Comparison of ENCODE assay signal across 10 mouse cellular contexts in the genomic region with DNA sequence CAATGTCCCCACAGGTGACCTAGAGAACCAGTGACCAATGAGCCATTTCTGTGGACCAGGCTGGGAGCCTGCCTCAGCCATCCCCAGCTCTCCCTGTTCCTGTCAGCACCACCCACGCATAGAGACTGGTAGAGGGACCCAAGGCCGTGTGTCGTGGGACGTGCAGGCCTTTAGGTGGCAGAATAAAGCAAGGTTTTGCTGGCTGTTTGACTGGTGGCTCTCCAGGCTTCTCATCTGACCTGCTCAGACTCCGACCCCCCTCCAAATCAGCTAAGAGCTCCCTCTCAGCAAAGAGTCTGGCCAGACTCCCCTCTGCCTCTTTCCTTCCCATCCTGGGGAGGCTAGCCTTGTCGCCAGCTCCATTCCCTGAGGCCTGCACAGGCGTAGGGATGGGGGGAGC. TPM values are rescaled to one million over a fixed set of nuclear protein-coding genes. Genes with fewer than 3 reads are reported as not detected.
DNase-seq lines count a peak whose midpoint lies in the region; ATAC-seq and TF ChIP-seq lines count a peak whose summit lies in the region.
"Had no signal": no experiment of that assay in that cellular context is flagged by ENCODE, and none has a peak within 500 bp of the region (broad histone marks: within the 10 kb centered on the region; RNA-seq: fewer than 3 reads in every experiment).

No protein-coding gene starts in this region.

- no peak overlapping the region for H3K4me3 ChIP-seq in liver, embryonic 14.5 days (ENCODE audit: insufficient read depth in 1 of 2, low read depth in 2 of 2, low read length in 2 of 2)
- H3K4me3 ChIP-seq in hindbrain, embryonic 15.5 days = no peak overlapping the region
- H3K4me3 ChIP-seq in stomach, postnatal 0 days (ENCODE audit: low read depth, low read length) = no peak overlapping the region
- H3K4me3 ChIP-seq: heart, embryonic 15.5 days; limb, embryonic 15.5 days had no signal

- ATAC-seq in liver, embryonic 14.5 days (ENCODE audit: insufficient read depth) = no peak
- peak; percentile 72; the same call in 1 of the 2 replicates for ATAC-seq in hindbrain, embryonic 15.5 days (ENCODE audit: low FRiP score, low read depth)
- no peak for ATAC-seq in stomach, postnatal 0 days (ENCODE audit: low FRiP score, low TSS enrichment)
- ATAC-seq: Patski had no signal

- H3K9me3 ChIP-seq in liver, embryonic 14.5 days (ENCODE audit: control insufficient read depth, low read length) = no peaks in the 10 kb centered on the region
- H3K9me3 ChIP-seq in hindbrain, embryonic 15.5 days = no peaks in the 10 kb centered on the region
- H3K9me3 ChIP-seq in stomach, postnatal 0 days (ENCODE audit: control insufficient read depth, low read length) = no peaks in the 10 kb centered on the region
- H3K9me3 ChIP-seq: heart, embryonic 15.5 days; limb, embryonic 15.5 days had no signal

- H3K4me2 ChIP-seq in liver, embryonic 14.5 days (ENCODE audit: low read depth) = no peak overlapping the region
- no peak overlapping the region for H3K4me2 ChIP-seq in hindbrain, embryonic 15.5 days
- no peak overlapping the region for H3K4me2 ChIP-seq in stomach, postnatal 0 days (replicated peaks; ENCODE audit: low read depth)
- H3K4me2 ChIP-seq: heart, embryonic 15.5 days; limb, embryonic 15.5 days had no signal

- no peak for DNase-seq in liver, embryonic 14.5 days (ENCODE audit: low read depth in 3 of 3, low spot score in 3 of 3)
- DNase-seq in liver = no peak
- peak; percentile 71 to 72 for DNase-seq in cerebellum, postnatal 36 days
- no peak for DNase-seq in stomach, postnatal 0 days (ENCODE audit: low spot score)
- DNase-seq in ovary, adult 18-20 months (ENCODE audit: low spot score) = no peak
- no peak for DNase-seq in adrenal gland, postnatal 25 days

- H3K36me3 ChIP-seq in liver, embryonic 14.5 days (replicated peaks; ENCODE audit: control insufficient read depth, insufficient read depth, low read depth) = no peaks in the 10 kb centered on the region; the same call in 1 of the 2 replicates
- no peaks in the 10 kb centered on the region for H3K36me3 ChIP-seq in hindbrain, embryonic 15.5 days
- peaks cover 4% of the 10 kb centered on the region; the same call in 1 of the 2 replicates for H3K36me3 ChIP-seq in stomach, postnatal 0 days (ENCODE audit: control insufficient read depth, insufficient read depth, low read length)

- H3K9ac ChIP-seq in liver, embryonic 14.5 days (replicated peaks) = no peak overlapping the region
- H3K9ac ChIP-seq in hindbrain, embryonic 15.5 days = peak overlapping the region; percentile 30
- H3K9ac ChIP-seq in stomach, postnatal 0 days (ENCODE audit: low read length) = no peak overlapping the region
- H3K9ac ChIP-seq: heart, embryonic 15.5 days; limb, embryonic 15.5 days had no signal

- TF ChIP-seq EP300 in liver, embryonic 14.5 days (IDR thresholded peaks at IDR 0.05; ENCODE audit: low read depth) = no peak
- TF ChIP-seq EP300 in stomach, postnatal 0 days (optimal IDR thresholded peaks at IDR 0.05) = no peak

- H3K27ac ChIP-seq in liver, embryonic 14.5 days = no peak overlapping the region
- H3K27ac ChIP-seq in hindbrain, embryonic 15.5 days (replicated peaks) = peak overlapping the region; percentile 78
- no peak overlapping the region for H3K27ac ChIP-seq in stomach, postnatal 0 days (replicated peaks)
- H3K27ac ChIP-seq: heart, embryonic 15.5 days; limb, embryonic 15.5 days had no signal

- peaks cover 5 to 9% of the 10 kb centered on the region in 2 experiments; a peak in 2 of 4 replicates for H3K4me1 ChIP-seq in liver, embryonic 14.5 days (replicated peaks; ENCODE audit: control insufficient read depth in 2 of 2, insufficient read depth in 2 of 2, low read length in 1 of 2)
- H3K4me1 ChIP-seq in hindbrain, embryonic 15.5 days (replicated peaks) = peaks cover 44% of the 10 kb centered on the region
- no peaks in the 10 kb centered on the region for H3K4me1 ChIP-seq in stomach, postnatal 0 days (replicated peaks; ENCODE audit: control insufficient read depth, insufficient read depth)

- H3K27me3 ChIP-seq in liver, embryonic 14.5 days (ENCODE audit: control insufficient read depth, insufficient read depth, low read length) = no peaks in the 10 kb centered on the region
- no peaks in the 10 kb centered on the region for H3K27me3 ChIP-seq in hindbrain, embryonic 15.5 days
- H3K27me3 ChIP-seq in stomach, postnatal 0 days (ENCODE audit: control insufficient read depth, insufficient read depth, low read length) = no peaks in the 10 kb centered on the region
- H3K27me3 ChIP-seq: heart, embryonic 15.5 days; limb, embryonic 15.5 days; Patski had no signal

- 66% methylated on average over 7 of the region's 7 CpGs for WGBS in liver, embryonic 14.5 days (ENCODE audit: insufficient replicate concordance)
- WGBS in hindbrain, embryonic 15.5 days = 50% methylated on average over 7 of the region's 7 CpGs
- WGBS in stomach, postnatal 0 days = 65% methylated on average over 7 of the region's 7 CpGs

- TF ChIP-seq CTCF in liver, embryonic 14.5 days (IDR thresholded peaks at IDR 0.05; ENCODE audit: low read depth) = 0 out of 2 replicates have a peak, but pooled peaks have one; percentile 12
- peak; percentile 34 for TF ChIP-seq CTCF in stomach, postnatal 0 days (IDR thresholded peaks at IDR 0.05; ENCODE audit: low read depth)

RNA-seq across cellular contexts. Expression of gene Rbm19, which starts 58.1 kb away (rescaled TPM):
- polyA plus RNA-seq in liver, embryonic 14.5 days (2012; rRNA removed) = 6.7 and 6.8 TPM in 2 replicates
- polyA plus RNA-seq in liver, embryonic 14.5 days (2014; fragmentation: Nextera tagmentation; extraction: Ambion mirVana) = 10.9 and 11.1 TPM in 2 replicates
- polyA plus RNA-seq in hindbrain, embryonic 15.5 days (2015; fragmentation: Nextera tagmentation; extraction: Ambion mirVana) = 19.0 and 19.2 TPM in 2 replicates
- polyA plus RNA-seq in stomach, postnatal 0 days (2015; fragmentation: Nextera tagmentation; extraction: Ambion mirVana) = 9.4 and 10.8 TPM in 2 replicates
- total RNA-seq in adrenal gland, postnatal 25 days (2021) = 19.1 and 25.0 TPM in 2 replicates

Comparison
In these comparisons a context has a peak if more than half of its experiments do, and no peak if none do; other contexts are left out.
1. DNase-seq: peak in cerebellum, postnatal 36 days (2 of 2); none in liver, embryonic 14.5 days (0 of 3), liver (single experiment), stomach, postnatal 0 days (single experiment), ovary, adult 18-20 months (single experiment) and adrenal gland, postnatal 25 days (single experiment).